Mouse (Mus musculus) adrenal gland, adult 18-20 months (tissue): ENCODE results near the gene S1pr4. TPM values are rescaled to one million over a fixed set of nuclear protein-coding genes. Genes with fewer than 3 reads are reported as not detected.

Experiments
- microRNA-seq, 2 experiments: library from miRNA; unstranded; fragments of <30 nt; microRNA quantifications; one replicate each; pipeline ENCODE4 v1.2.0; 2021; ENCODE audit warnings: borderline number of aligned reads in 2 of 2
- total RNA-seq, 2 experiments: library from RNA; stranded (reverse); gene quantifications; 1 replicate in 1 of 2; 2 replicates in 1 of 2; pipeline ENCODE4 v1.2.3; 2021

The S1pr4 gene
- total RNA-seq, 2 experiments from 2014 or later: 1.3 to 1.4 TPM

Small RNAs within 50 kb of the gene (microRNA-seq; reads per million reads assigned to microRNA genes)
- 0 reads per million in 2 experiments for gene Gm25595

Other genes starting within 250 kb of the S1pr4 start
- gene Matk, start 247.2 kb downstream of the S1pr4 start, total RNA-seq: 1 to 10 TPM in 1 of 2 experiments, under 1 TPM in 1; 0.76 to 1.7 TPM
- gene Mrpl54, start 233.2 kb downstream of the S1pr4 start, total RNA-seq: 100 to 1,000 TPM; 105 to 111 TPM
- 100 to 1,000 TPM; 104 to 123 TPM for gene Apba3, start 233.2 kb downstream of the S1pr4 start, total RNA-seq
- gene Tjp3, start 208.6 kb downstream of the S1pr4 start, total RNA-seq: 1 to 10 TPM; 1.1 to 1.6 TPM
- 10 to 100 TPM; 37.6 to 40.4 TPM for gene Pip5k1c, start 207.2 kb downstream of the S1pr4 start, total RNA-seq
- gene Cactin, start 179.0 kb downstream of the S1pr4 start, total RNA-seq: 10 to 100 TPM; 34.3 to 40.9 TPM
- 10 to 100 TPM; 23.3 to 29.2 TPM for gene Tbxa2r, start 171.4 kb downstream of the S1pr4 start, total RNA-seq
- 1 to 10 TPM; 4.5 to 6.7 TPM for gene Gipc3, start 156.9 kb downstream of the S1pr4 start, total RNA-seq
- gene Hmg20b, start 149.7 kb downstream of the S1pr4 start, total RNA-seq: 10 to 100 TPM; 86.5 to 92.7 TPM
- gene Mfsd12, start 142.6 kb downstream of the S1pr4 start, total RNA-seq: 10 to 100 TPM; 16.0 to 29.6 TPM
- 1 to 10 TPM; 1.3 to 4.5 TPM for gene 4930404N11Rik, start 134.3 kb downstream of the S1pr4 start, total RNA-seq
- gene Fzr1, start 121.6 kb downstream of the S1pr4 start, total RNA-seq: 10 to 100 TPM; 35.1 to 35.2 TPM
- 10 to 100 TPM; 49.1 to 50.5 TPM for gene Dohh, start 115.7 kb downstream of the S1pr4 start, total RNA-seq
- 1 to 10 TPM; 1.5 to 1.9 TPM for gene Gm48551, start 115.7 kb downstream of the S1pr4 start, total RNA-seq
- 1 to 10 TPM; 1.4 to 2.6 TPM for gene Gm48552, start 111.1 kb downstream of the S1pr4 start, total RNA-seq
- gene Smim24, start 107.1 kb downstream of the S1pr4 start, total RNA-seq: 1 to 10 TPM; 1.1 to 1.2 TPM
- 10 to 100 TPM; 69.1 to 78.7 TPM for gene Nfic, start 44.5 kb downstream of the S1pr4 start, total RNA-seq
- gene Celf5, start 17.4 kb downstream of the S1pr4 start, total RNA-seq: under 1 TPM; 0.42 to 0.50 TPM
- gene Ncln, start 3.7 kb downstream of the S1pr4 start, total RNA-seq: 100 to 1,000 TPM; 106 to 118 TPM
- 1 to 10 TPM; 1.7 to 2.6 TPM for gene Gna15, start 24.1 kb upstream of the S1pr4 start, total RNA-seq
- 10 to 100 TPM; 81.7 to 83.4 TPM for gene Gna11, start 45.1 kb upstream of the S1pr4 start, total RNA-seq
- 1,000 to 10,000 TPM in 1 of 2 experiments, 100 to 1,000 TPM in 1; 911 to 1,138 TPM for gene Aes, start 59.4 kb upstream of the S1pr4 start, total RNA-seq
- gene Tle2, start 74.4 kb upstream of the S1pr4 start, total RNA-seq: 10 to 100 TPM; 58.2 to 65.6 TPM
- gene Tle6, start 100.9 kb upstream of the S1pr4 start, total RNA-seq: 10 to 100 TPM; 21.4 to 37.3 TPM
- gene BC025920, start 106.1 kb upstream of the S1pr4 start, total RNA-seq: 1 to 10 TPM; 1.2 to 1.7 TPM
- gene Sirt6, start 127.7 kb upstream of the S1pr4 start, total RNA-seq: 10 to 100 TPM; 18.2 to 21.5 TPM
- 10 to 100 TPM; 20.6 to 21.6 TPM for gene Ankrd24, start 128.4 kb upstream of the S1pr4 start, total RNA-seq
- gene Gm10778, start 148.9 kb upstream of the S1pr4 start, total RNA-seq: 1 to 10 TPM; 2.4 to 2.8 TPM
- 1 to 10 TPM; 4.4 to 5.8 TPM for gene Zfp433, start 204.7 kb upstream of the S1pr4 start, total RNA-seq